Mouse (Mus musculus) erythroblast, adult 5-6 weeks (primary cell): ENCODE data around the gene Znrf3. TPM values are rescaled to one million over a fixed set of nuclear protein-coding genes. Genes with fewer than 3 reads are reported as not detected.

Source experiments
- ATAC-seq: replicated peaks from 2 replicates; pipeline ENCODE4 v1.8.0; 2016; ENCODE audit warnings: moderate number of reproducible peaks, mild to moderate bottlenecking, moderate TSS enrichment, inconsistent platforms; ENCODE audit not compliant: poor library complexity, low FRiP score, severe bottlenecking
- total RNA-seq, 2 experiments: library from RNA; stranded (forward) in 1 of 2; stranded (reverse) in 1 of 2; fragments of 150-400 nt in 1 of 2; fragments of 200-764, 138-1000 nt in 1 of 2; gene quantifications; 2 replicates each; pipeline versions ENCODE4 v1.2.3 to v1.2.4; 2015 to 2017; ENCODE audit warnings: low replicate concordance in 2 of 2

Gene Znrf3
- total RNA-seq, 2 experiments from 2014 or later, result 0.34 to 0.96 TPM

- no peak for ATAC-seq
Observed at GRCm38 (mm10) chr11:5277307-5277971, 167.2 kb downstream of the Znrf3 start.

GRCm38 (mm10) chr11:5275216-5275615 lies 169.4 kb downstream of the Znrf3 start:
- no peak for ATAC-seq

- ATAC-seq, result no peak
Observed at GRCm38 (mm10) chr11:5272536-5273234, 172.0 kb downstream of the Znrf3 start.

- no peak for ATAC-seq
Observed at GRCm38 (mm10) chr11:5272066-5272360, 172.6 kb downstream of the Znrf3 start.

- ATAC-seq, result no peak
Observed at GRCm38 (mm10) chr11:5271274-5272065, 173.2 kb downstream of the Znrf3 start.

- ATAC-seq, result no peak
Observed at GRCm38 (mm10) chr11:5269846-5270461, 174.7 kb downstream of the Znrf3 start.

DNA sequence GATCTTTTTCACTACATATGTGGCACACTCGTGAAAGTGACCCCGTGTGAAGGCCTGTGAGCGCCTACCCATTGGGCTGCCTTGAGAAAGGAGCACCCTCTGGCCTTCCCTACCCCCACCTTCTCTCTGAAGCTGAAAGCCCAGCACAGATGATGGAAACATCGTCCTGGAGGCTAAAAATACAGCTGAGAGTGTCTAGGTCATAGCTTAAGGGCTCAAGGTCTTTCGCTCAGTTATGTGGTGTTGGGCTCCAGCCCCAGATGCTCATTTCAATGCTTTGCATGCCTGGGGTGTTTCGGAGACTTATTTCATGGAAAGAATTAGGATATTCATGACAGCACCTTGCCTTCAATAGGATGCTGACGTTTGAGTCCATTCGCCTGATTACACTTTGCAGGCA lies 178.9 kb downstream of the Znrf3 start:
- no peak for ATAC-seq

GRCm38 (mm10) chr11:5263078-5263730 lies 181.4 kb downstream of the Znrf3 start:
- no peak for ATAC-seq

DNA sequence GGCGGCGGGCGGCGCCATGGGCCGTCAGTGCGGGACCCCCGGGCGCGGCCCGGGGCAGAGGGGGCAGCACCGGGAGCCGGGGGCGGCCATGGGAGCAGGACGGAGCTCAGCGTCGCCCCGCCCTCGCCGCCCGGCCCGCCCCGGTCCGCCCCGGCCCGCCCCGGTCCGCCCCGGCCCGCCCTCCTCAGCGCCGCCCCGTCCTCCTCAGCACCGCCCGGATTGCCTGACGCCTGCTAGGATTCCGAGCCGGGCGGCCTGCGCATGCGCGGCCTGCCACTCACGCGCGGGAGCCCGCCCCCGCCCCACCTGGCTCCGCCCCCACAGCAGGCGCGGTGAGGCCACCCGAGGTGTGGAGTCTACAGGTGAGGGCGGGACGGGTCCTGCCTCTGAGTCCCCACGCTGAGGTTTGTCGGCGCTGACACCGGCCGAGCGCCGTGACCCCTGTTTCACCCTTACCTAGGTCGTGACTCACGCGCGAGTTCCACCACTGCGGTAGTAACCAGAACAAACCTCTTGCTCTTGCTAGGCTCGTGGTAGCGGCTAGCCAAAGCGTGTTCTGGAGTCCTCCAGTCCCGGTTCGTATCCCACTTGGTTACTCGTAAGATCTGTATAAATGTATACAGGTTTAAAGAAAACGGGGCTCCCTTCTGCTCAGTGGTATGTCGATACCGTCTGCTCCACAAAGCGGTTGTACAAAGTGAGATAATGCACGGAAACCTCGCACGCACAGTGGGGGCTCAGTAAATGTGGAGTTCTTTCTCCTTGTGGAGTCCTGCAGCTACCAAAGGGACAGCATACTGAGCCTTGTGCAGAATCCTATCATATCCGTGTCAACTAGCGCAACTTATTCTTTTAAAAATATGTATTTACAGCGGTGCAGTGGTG lies 182.9 kb downstream of the Znrf3 start, which contains the start of gene Kremen1:
TSS of gene Kremen1 (minus strand) at position 51 of the 885 bp plus-strand sequence.
- ATAC-seq, result peak; percentile 92

DNA sequence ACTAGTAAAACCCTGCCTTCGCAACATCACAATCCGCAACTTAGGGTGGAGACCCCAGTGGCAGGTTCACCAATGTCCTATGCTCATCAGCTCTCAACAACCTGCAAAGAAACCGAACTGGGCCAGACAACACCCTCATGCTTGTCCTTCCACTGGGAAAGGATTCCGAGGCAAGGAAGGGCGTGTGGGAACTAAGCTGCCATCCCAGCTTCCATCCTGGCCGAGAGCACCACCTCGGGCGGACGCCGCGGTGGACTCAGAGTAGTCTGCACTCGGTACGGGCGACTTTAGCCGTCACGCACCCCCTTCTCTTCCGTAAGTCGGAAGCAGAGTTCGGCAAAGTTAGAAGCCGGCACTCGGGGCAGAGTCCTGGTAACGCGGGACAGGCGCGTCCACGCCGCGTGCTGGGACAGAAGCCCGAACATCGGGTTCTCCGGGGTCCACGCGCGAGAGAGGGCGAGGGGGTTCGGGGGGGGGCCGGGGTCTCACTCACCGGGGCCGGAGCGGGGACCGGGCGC lies 183.6 kb downstream of the Znrf3 start:
- ATAC-seq, result no peak

DNA sequence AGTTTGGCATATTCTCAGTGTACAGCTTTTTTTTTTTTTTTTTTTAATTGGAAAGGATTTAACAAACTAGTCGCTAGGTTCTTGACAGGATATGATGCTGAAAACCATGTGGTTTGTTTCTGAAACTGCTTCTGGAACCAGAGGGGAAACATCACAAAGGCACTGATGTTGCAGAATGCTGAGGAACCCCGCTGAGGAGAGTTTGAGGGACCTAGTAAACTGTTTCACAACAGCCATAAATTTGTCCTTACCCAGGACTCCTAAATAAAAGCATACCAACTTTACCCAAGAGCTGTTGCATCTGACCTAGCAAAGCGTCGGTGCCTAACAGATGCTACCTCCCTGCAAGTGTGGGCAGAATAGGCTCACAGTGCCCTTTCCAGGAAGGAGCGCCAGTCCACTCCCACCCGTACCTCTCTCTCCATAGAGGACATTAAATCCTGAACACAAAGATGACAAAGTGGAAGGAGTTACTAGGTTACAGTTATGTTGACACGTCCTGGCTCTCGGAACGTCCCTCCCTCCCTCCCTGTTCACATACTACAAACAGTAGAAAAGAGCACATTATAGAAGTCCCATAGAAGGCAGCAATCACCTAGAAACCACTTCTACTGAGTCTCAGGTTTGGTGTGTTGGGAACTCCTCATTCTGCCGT lies 184.6 kb downstream of the Znrf3 start:
- ATAC-seq, result no peak

- ATAC-seq, result no peak
Observed at GRCm38 (mm10) chr11:5258036-5258435, 186.6 kb downstream of the Znrf3 start.

DNA sequence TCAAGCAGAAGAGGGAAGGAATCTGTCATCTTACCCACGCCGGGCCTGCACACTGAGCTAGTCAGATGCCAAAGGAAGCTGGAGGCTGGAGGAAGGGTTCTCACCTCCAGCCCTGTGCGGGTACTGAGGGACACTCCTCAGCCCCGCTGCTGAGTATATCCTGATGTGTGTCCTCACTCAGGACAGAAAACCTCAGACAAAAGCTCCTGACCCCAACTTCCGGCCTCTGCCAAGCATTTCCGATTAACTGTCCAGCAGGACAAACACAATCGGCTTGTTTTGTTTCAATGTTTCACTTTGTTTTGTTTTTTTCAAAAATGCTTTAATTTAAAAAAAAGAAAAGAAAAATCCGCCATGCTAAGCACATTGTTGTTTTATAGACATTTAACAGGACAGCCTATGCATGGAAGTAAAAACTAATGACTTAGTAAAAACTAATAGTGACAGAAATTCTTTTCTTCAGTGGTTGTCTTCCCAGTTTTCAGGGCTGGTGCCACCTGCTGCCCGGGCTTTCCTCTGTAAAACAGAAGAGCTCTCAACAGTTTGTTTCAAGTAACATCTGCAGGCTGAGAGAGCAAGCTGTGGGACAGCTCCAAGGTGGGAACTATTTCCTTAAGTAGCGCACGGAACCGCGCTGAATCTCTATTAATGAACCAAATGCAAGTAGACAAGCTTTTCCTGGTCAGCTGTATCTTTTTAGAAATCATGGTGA lies 187.3 kb downstream of the Znrf3 start:
- ATAC-seq, result no peak

DNA sequence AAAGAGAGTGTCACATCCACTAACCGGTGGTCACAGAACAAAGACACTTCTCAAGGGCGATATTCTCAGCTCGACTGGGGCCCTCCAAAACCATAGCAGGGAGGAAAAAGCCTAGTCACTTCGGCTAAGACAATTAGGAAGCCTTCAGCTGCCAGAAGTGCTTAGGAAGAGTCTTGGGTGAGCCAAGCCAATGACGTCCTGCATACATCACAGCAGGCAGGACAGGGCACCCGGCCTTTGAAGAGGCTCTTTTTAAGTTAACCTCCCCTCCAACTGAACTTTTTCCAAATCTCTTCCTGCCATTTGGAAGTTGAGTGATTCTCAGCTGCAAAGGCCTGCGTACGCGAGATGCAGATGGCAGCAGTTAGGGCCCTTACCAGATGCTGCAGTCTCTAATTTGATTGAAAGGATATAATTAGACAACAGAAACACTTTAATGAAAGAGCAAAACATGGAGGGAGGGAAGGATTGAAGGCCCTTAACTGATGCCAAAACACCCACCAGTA lies 189.1 kb downstream of the Znrf3 start:
- no peak for ATAC-seq

GRCm38 (mm10) chr11:5254016-5254415 lies 190.6 kb downstream of the Znrf3 start:
- no peak for ATAC-seq

- ATAC-seq, result no peak
Observed at GRCm38 (mm10) chr11:5253528-5253927, 191.1 kb downstream of the Znrf3 start.

DNA sequence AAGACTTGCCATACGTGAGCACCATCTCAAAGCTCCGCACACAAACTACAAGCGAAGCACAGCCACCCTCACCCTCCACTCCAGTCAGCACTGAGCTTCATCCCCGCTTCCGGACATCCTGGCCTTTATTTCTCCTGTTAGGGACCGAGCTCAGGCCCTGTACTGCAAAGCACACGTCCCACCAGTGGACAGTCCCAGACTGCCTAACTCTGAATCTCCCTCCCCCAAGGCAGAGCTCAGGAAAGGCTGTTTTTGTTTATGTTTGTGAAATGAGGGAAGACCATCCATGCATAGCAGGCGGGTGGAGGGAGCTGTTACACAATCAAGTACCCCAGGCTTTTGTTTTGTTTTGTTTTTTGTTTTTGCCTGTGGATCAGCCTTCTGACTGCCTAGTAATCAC lies 191.9 kb downstream of the Znrf3 start:
- ATAC-seq, result no peak
